Mouse (Mus musculus) liver, adult 2 months (tissue): ENCODE data around the gene Dcaf17.

ENCODE experiments used
- CTCF ChIP-seq: fragments of 200-500 bp; IDR thresholded peaks from 2 replicates; pipeline ENCODE4 v1.5.1; 2011; ENCODE audit warnings: low read depth, low read length, control low read depth
- POLR2A ChIP-seq: fragments of 200-500 bp; IDR thresholded peaks from 2 replicates; pipeline ENCODE4 v1.6.1; 2011; ENCODE audit warnings: low read length, control low read depth; ENCODE audit not compliant: insufficient read depth; ENCODE audit errors: extremely low read depth

- TF ChIP-seq CTCF = no peak
- no peak for TF ChIP-seq POLR2A
These were observed 53.4 kb downstream of the Dcaf17 start for GRCm38 (mm10) chr2:71108541-71108940.
